Mouse (Mus musculus) embryo, embryonic 10.5 days (tissue): ENCODE measurements around the gene Ccdc83.

Experiments used
- DNase-seq: peaks from one replicate; pipeline ENCODE4 v3.0.0-alpha.2; 2015; ENCODE audit warnings: low spot score

Gene Ccdc83

GRCm38 (mm10) chr7:90265289-90265970, at the start of gene Ccdc83:
Gene Ccdc83 (minus strand): TSS chr7:90265777.
- DNase-seq: peak; percentile 94

GRCm38 (mm10) chr7:90313421-90313820, 47.8 kb upstream of the Ccdc83 start:
- no peak for DNase-seq

GRCm38 (mm10) chr7:90312151-90312883, 46.7 kb upstream of the Ccdc83 start:
- no peak for DNase-seq

- DNase-seq: no peak
Observed at GRCm38 (mm10) chr7:90308003-90308402, 42.4 kb upstream of the Ccdc83 start.

- DNase-seq: no peak
Observed at GRCm38 (mm10) chr7:90306968-90307367, 41.4 kb upstream of the Ccdc83 start.

GRCm38 (mm10) chr7:90306079-90306478, 40.5 kb upstream of the Ccdc83 start:
- peak; percentile 90 for DNase-seq

- DNase-seq: peak; percentile 51
Observed at GRCm38 (mm10) chr7:90302647-90303552, 37.3 kb upstream of the Ccdc83 start.

GRCm38 (mm10) chr7:90301942-90302646, 36.5 kb upstream of the Ccdc83 start, which contains the start of gene Sytl2:
Gene Sytl2 (plus strand): TSS chr7:90302252.
- peak; percentile 59 for DNase-seq

GRCm38 (mm10) chr7:90291885-90292284, 26.3 kb upstream of the Ccdc83 start:
- no peak for DNase-seq

- no peak for DNase-seq
Observed at GRCm38 (mm10) chr7:90284793-90285192, 19.2 kb upstream of the Ccdc83 start.

GRCm38 (mm10) chr7:90282786-90283185, 17.2 kb upstream of the Ccdc83 start:
- no peak for DNase-seq

- no peak for DNase-seq
Observed at GRCm38 (mm10) chr7:90281759-90282546, 16.4 kb upstream of the Ccdc83 start.

- no peak for DNase-seq
Observed at GRCm38 (mm10) chr7:90280878-90281277, 15.3 kb upstream of the Ccdc83 start.

- peak; percentile 71 for DNase-seq
Observed at GRCm38 (mm10) chr7:90280274-90280875, 14.8 kb upstream of the Ccdc83 start.

- DNase-seq: no peak
Observed at GRCm38 (mm10) chr7:90279136-90279535, 13.6 kb upstream of the Ccdc83 start.

- DNase-seq: no peak
Observed at GRCm38 (mm10) chr7:90277769-90278168, 12.2 kb upstream of the Ccdc83 start.

- no peak for DNase-seq
Observed at GRCm38 (mm10) chr7:90277246-90277645, 11.7 kb upstream of the Ccdc83 start.

GRCm38 (mm10) chr7:90274561-90275100, 9.1 kb upstream of the Ccdc83 start:
- peak; percentile 6 for DNase-seq

- DNase-seq: no peak
Observed at GRCm38 (mm10) chr7:90270141-90270540, 4.6 kb upstream of the Ccdc83 start.
